ENCODE assay signal across 11 mouse cellular contexts in the genomic region with DNA sequence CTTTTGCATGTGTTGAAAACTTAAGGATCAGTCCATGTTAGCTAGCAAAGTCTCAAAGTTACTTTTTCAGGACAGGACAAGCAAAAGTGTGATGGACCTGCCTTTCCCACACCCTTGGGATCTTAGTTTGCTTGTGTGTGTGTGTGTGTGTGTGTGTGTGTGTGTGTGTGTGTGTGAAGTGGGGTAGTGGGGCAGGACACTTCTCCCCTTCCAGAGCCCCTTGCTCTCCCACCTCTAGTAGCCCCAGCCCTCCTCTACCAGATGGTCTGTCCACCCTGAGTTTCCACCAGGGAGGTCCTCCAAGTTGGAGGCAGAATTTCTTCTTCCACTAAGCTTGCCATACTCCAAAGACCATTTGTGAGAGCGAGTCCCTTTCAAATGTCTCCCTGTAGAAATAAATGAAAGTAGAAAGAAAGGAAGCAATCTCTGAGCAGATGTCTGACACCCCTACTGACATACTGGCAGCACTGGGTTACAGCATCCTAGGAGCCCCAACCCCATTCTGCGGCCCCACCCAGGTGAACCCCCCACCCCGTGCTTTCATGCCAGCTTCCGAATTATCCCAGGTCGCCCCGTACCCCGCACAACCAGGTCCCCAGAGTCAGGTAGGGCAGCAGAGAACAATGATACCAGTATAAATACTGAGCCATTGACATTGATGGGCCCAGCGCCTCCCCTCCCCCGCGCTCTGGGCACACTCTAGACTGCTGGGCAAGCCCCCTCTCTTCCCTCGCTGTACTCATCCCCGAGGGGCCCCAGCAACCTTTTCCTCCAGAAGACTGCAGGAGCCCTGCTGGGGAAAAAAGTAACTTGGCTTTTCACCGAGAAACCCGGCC. TPM values are rescaled to one million over a fixed set of nuclear protein-coding genes. Genes with fewer than 3 reads are reported as not detected.
DNase-seq lines count a peak whose midpoint lies in the region; ATAC-seq lines count a peak whose summit lies in the region.
"Had no signal": no experiment of that assay in that cellular context is flagged by ENCODE, and none has a peak within 500 bp of the region (broad histone marks: within the 10 kb centered on the region; RNA-seq: fewer than 3 reads in every experiment).

No protein-coding gene starts in this region.

- no peak overlapping the region for H3K9ac ChIP-seq in heart, embryonic 15.5 days
- no peak overlapping the region for H3K9ac ChIP-seq in hindbrain, embryonic 15.5 days
- H3K9ac ChIP-seq in midbrain, embryonic 15.5 days, result no peak overlapping the region

- H3K27me3 ChIP-seq in heart, embryonic 15.5 days, result no peaks in the 10 kb centered on the region
- H3K27me3 ChIP-seq in embryonic facial prominence, embryonic 10.5 days (replicated peaks; ENCODE audit: low read depth, poor library complexity, severe bottlenecking), result 0 out of 2 replicates have a peak, but pooled peaks cover 9% of the 10 kb centered on the region
- H3K27me3 ChIP-seq in hindbrain, embryonic 15.5 days, result no peaks in the 10 kb centered on the region
- no peaks in the 10 kb centered on the region for H3K27me3 ChIP-seq in midbrain, embryonic 15.5 days (replicated peaks)

- WGBS in heart, embryonic 15.5 days, result 14% methylated on average over 14 of the region's 14 CpGs
- WGBS in embryonic facial prominence, embryonic 10.5 days, result 21% methylated on average over 14 of the region's 14 CpGs
- WGBS in hindbrain, embryonic 15.5 days, result 20% methylated on average over 14 of the region's 14 CpGs
- 17% methylated on average over 14 of the region's 14 CpGs for WGBS in midbrain, embryonic 15.5 days

- H3K9me3 ChIP-seq in heart, embryonic 15.5 days (replicated peaks), result no peaks in the 10 kb centered on the region
- no peaks in the 10 kb centered on the region for H3K9me3 ChIP-seq in embryonic facial prominence, embryonic 10.5 days
- H3K9me3 ChIP-seq in hindbrain, embryonic 15.5 days, result no peaks in the 10 kb centered on the region
- H3K9me3 ChIP-seq in midbrain, embryonic 15.5 days, result no peaks in the 10 kb centered on the region

- 0 out of 2 replicates have a peak, but pooled peaks cover 4% of the 10 kb centered on the region for H3K4me1 ChIP-seq in heart, embryonic 15.5 days (replicated peaks)
- peaks cover 9% of the 10 kb centered on the region for H3K4me1 ChIP-seq in embryonic facial prominence, embryonic 10.5 days
- 0 out of 2 replicates have a peak, but pooled peaks cover 8% of the 10 kb centered on the region for H3K4me1 ChIP-seq in hindbrain, embryonic 15.5 days (replicated peaks)
- no peaks in the 10 kb centered on the region for H3K4me1 ChIP-seq in midbrain, embryonic 15.5 days

- no peak for DNase-seq in heart, adult 8-10 months (ENCODE audit: low spot score)
- DNase-seq in embryonic facial prominence, embryonic 10.5 days (ENCODE audit: low spot score), result no peak
- no peak for DNase-seq in adrenal gland, adult 2 months
- DNase-seq in urinary bladder, postnatal 10 days (ENCODE audit: low spot score), result no peak
- DNase-seq in urinary bladder, postnatal 14 days (ENCODE audit: low spot score), result no peak
- DNase-seq: thymus, adult 2 months had no signal

- H3K4me2 ChIP-seq in heart, embryonic 15.5 days, result peak overlapping the region; percentile 60
- H3K4me2 ChIP-seq in hindbrain, embryonic 15.5 days, result peak overlapping the region; percentile 54
- peak overlapping the region; percentile 42 for H3K4me2 ChIP-seq in midbrain, embryonic 15.5 days

- peak overlapping the region; percentile 32 for H3K4me3 ChIP-seq in heart, embryonic 15.5 days
- peak overlapping the region; percentile 45 for H3K4me3 ChIP-seq in embryonic facial prominence, embryonic 10.5 days
- H3K4me3 ChIP-seq in hindbrain, embryonic 15.5 days, result peak overlapping the region; percentile 26
- H3K4me3 ChIP-seq in midbrain, embryonic 15.5 days, result peak overlapping the region; percentile 18
- H3K4me3 ChIP-seq: layer of hippocampus, adult 2 months had no signal

- no peak for ATAC-seq in heart, embryonic 15.5 days (replicated peaks; ENCODE audit: insufficient number of reproducible peaks, insufficient read depth, low FRiP score, low read depth)
- ATAC-seq in hindbrain, embryonic 15.5 days (ENCODE audit: low FRiP score, low read depth), result peak; percentile 81
- ATAC-seq in midbrain, embryonic 15.5 days (replicated peaks), result peak; percentile 78; the same call in 1 of the 2 replicates
- ATAC-seq: CD4-positive, CD25-positive, alpha-beta regulatory T cell, adult 4 months had no signal

- no peak overlapping the region for H3K27ac ChIP-seq in heart, embryonic 15.5 days
- H3K27ac ChIP-seq in embryonic facial prominence, embryonic 10.5 days (replicated peaks), result no peak overlapping the region; the same call in 1 of the 2 replicates
- no peak overlapping the region for H3K27ac ChIP-seq in hindbrain, embryonic 15.5 days (replicated peaks)
- H3K27ac ChIP-seq in midbrain, embryonic 15.5 days, result no peak overlapping the region
- H3K27ac ChIP-seq: layer of hippocampus, adult 2 months had no signal

- no peaks in the 10 kb centered on the region for H3K36me3 ChIP-seq in heart, embryonic 15.5 days
- no peaks in the 10 kb centered on the region for H3K36me3 ChIP-seq in embryonic facial prominence, embryonic 10.5 days (replicated peaks)
- H3K36me3 ChIP-seq in hindbrain, embryonic 15.5 days, result no peaks in the 10 kb centered on the region
- H3K36me3 ChIP-seq in midbrain, embryonic 15.5 days (replicated peaks), result no peaks in the 10 kb centered on the region

RNA-seq across cellular contexts. Expression of a gene that starts 11.7 kb away (rescaled TPM):
- not detected in 2 replicates for polyA plus RNA-seq in heart, embryonic 15.5 days (2015; fragmentation: Nextera tagmentation; extraction: Ambion mirVana)
- not detected for total RNA-seq in heart, adult 8-10 months (2022)
- polyA plus RNA-seq in embryonic facial prominence, embryonic 10.5 days (2016; fragmentation: Nextera tagmentation; extraction: Ambion mirVana), result not detected in 2 replicates
- polyA plus RNA-seq in hindbrain, embryonic 15.5 days (2015; fragmentation: Nextera tagmentation; extraction: Ambion mirVana), result not detected in 2 replicates
- polyA plus RNA-seq in midbrain, embryonic 15.5 days (2015; fragmentation: Nextera tagmentation; extraction: Ambion mirVana), result not detected in 2 replicates
- total RNA-seq in adrenal gland, adult 2 months (2021), result not detected
- polyA plus RNA-seq in adrenal gland, adult 2 months (2012; rRNA removed), result not detected in 2 replicates
- total RNA-seq: layer of hippocampus, adult 2 months had no signal
- polyA plus RNA-seq: CD4-positive, CD25-positive, alpha-beta regulatory T cell, adult 4 months; thymus, adult 2 months had no signal

RNA-seq across cellular contexts. Expression of a gene that starts 48.6 kb away (rescaled TPM):
- 0.10 TPM in 1 of 2 replicates, not detected in the other for polyA plus RNA-seq in heart, embryonic 15.5 days (2015; fragmentation: Nextera tagmentation; extraction: Ambion mirVana)
- total RNA-seq in heart, adult 8-10 months (2022), result not detected
- not detected in 2 replicates for polyA plus RNA-seq in embryonic facial prominence, embryonic 10.5 days (2016; fragmentation: Nextera tagmentation; extraction: Ambion mirVana)
- not detected in 2 replicates for polyA plus RNA-seq in hindbrain, embryonic 15.5 days (2015; fragmentation: Nextera tagmentation; extraction: Ambion mirVana)
- not detected in 2 replicates for polyA plus RNA-seq in midbrain, embryonic 15.5 days (2015; fragmentation: Nextera tagmentation; extraction: Ambion mirVana)
- not detected for total RNA-seq in adrenal gland, adult 2 months (2021)
- not detected in 2 replicates for polyA plus RNA-seq in adrenal gland, adult 2 months (2012; rRNA removed)
- total RNA-seq: layer of hippocampus, adult 2 months had no signal
- polyA plus RNA-seq: CD4-positive, CD25-positive, alpha-beta regulatory T cell, adult 4 months; thymus, adult 2 months had no signal
